Mouse (Mus musculus) kidney, embryonic 14.5 days (tissue): Measurements from ENCODE around the gene Fgf15. TPM values are rescaled to one million over a fixed set of nuclear protein-coding genes. Genes with fewer than 3 reads are reported as not detected.

ENCODE experiments used
- ATAC-seq: fragments of 200-750 bp; cut with Nextera tagmentation; 2 replicates; pipeline ENCODE4 v1.8.0; 2017; ENCODE audit warnings: moderate number of reproducible peaks, mild to moderate bottlenecking, moderate TSS enrichment, moderate library complexity; ENCODE audit not compliant: low FRiP score, low TSS enrichment
- H3K27ac ChIP-seq: fragments of 300-500 bp; sonication (generic); 2 replicates; pipeline ENCODE4 v1.5.1; 2014; ENCODE audit warnings: low read depth, mild to moderate bottlenecking, low read length, moderate library complexity, mixed read lengths
- H3K27me3 ChIP-seq: fragments of 300-500 bp; sonication (generic); 2 replicates; pipeline ENCODE4 v1.6.1; 2014; ENCODE audit warnings: mild to moderate bottlenecking, low read length; ENCODE audit not compliant: control insufficient read depth, insufficient read depth
- H3K36me3 ChIP-seq: fragments of 300-500 bp; sonication (generic); 2 replicates; pipeline ENCODE4 v1.6.1; 2014; ENCODE audit warnings: low read length, mixed read lengths; ENCODE audit not compliant: control insufficient read depth, insufficient read depth
- H3K4me1 ChIP-seq: fragments of 300-500 bp; sonication (generic); 2 replicates; pipeline ENCODE4 v1.6.1; 2014; ENCODE audit warnings: low read length, mixed read lengths; ENCODE audit not compliant: control insufficient read depth, insufficient read depth
- H3K4me2 ChIP-seq: fragments of 300-500 bp; sonication (generic); replicated peaks from 2 replicates; pipeline ENCODE4 v1.6.1; 2014; ENCODE audit warnings: low read depth, mild to moderate bottlenecking, low read length
- H3K4me3 ChIP-seq: fragments of 300-500 bp; sonication (generic); 2 replicates; pipeline ENCODE4 v1.5.1; 2014; ENCODE audit warnings: mild to moderate bottlenecking, low read length
- H3K9ac ChIP-seq: fragments of 300-500 bp; sonication (generic); 2 replicates; pipeline ENCODE4 v1.6.1; 2014; ENCODE audit warnings: low read depth, mild to moderate bottlenecking, low read length, moderate library complexity
- H3K9me3 ChIP-seq: fragments of 300-500 bp; sonication (generic); 2 replicates; pipeline ENCODE4 v1.6.1; 2016; ENCODE audit warnings: low read length; ENCODE audit not compliant: control insufficient read depth
- WGBS: fragments of 180-500 bp; shearing (Covaris S2); extraction: QIAGEN DNeasy Blood & Tissue Kit; methylation state at CpG from one replicate; pipeline ENCODE4 v1.1.7; 2014; 5-methylcytosine and 5-hydroxymethylcytosine counted together
- polyA plus RNA-seq: library from polyadenylated mRNA; unstranded; fragments of >200 nt; fragmentation: Nextera tagmentation; extraction: Ambion mirVana; gene quantifications from 2 replicates; pipeline ENCODE4 v1.2.1, GENCODE M21; 2014

Gene Fgf15
- polyA plus RNA-seq, 1 experiment from 2014 or later: 2.2 TPM

GRCm38 (mm10) chr7:144938661-144939343 is 42.5 kb downstream of the Fgf15 start:
- Histone ChIP-seq H3K27me3 (no peaks in the 10 kb centered on the region), H3K4me3 (peak overlapping the region; percentile 57), H3K27ac (peak overlapping the region; percentile 94), H3K9ac (peak overlapping the region; percentile 88), H3K4me1 (peaks cover 26% of the 10 kb centered on the region), H3K36me3 (peaks cover 35% of the 10 kb centered on the region), H3K9me3 (no peaks in the 10 kb centered on the region), H3K4me2 (peak overlapping the region; percentile 90)
- no peak for ATAC-seq
- under 1% methylated on average over 31 of the region's 32 CpGs for whole genome bisulfite sequencing

GRCm38 (mm10) chr7:144939344-144940002 is 43.1 kb downstream of the Fgf15 start, which contains the start of gene Ccnd1:
Gene Ccnd1, minus strand, starts transcription at chr7:144939925.
- Histone ChIP-seq H3K27me3 (no peaks in the 10 kb centered on the region), H3K4me2 (peak within 1 kb of the TSS; percentile 90), H3K36me3 (peaks cover 28% of the 10 kb centered on the region), H3K9ac (peak within 1 kb of the TSS; percentile 88), H3K27ac (peak within 1 kb of the TSS; percentile 94), H3K9me3 (no peaks in the 10 kb centered on the region), H3K4me3 (peak within 1 kb of the TSS; percentile 57), H3K4me1 (peaks cover 26% of the 10 kb centered on the region)
- 0% methylated on average over 40 of the region's 45 CpGs for WGBS
- ATAC-seq: peak; percentile 60

DNA sequence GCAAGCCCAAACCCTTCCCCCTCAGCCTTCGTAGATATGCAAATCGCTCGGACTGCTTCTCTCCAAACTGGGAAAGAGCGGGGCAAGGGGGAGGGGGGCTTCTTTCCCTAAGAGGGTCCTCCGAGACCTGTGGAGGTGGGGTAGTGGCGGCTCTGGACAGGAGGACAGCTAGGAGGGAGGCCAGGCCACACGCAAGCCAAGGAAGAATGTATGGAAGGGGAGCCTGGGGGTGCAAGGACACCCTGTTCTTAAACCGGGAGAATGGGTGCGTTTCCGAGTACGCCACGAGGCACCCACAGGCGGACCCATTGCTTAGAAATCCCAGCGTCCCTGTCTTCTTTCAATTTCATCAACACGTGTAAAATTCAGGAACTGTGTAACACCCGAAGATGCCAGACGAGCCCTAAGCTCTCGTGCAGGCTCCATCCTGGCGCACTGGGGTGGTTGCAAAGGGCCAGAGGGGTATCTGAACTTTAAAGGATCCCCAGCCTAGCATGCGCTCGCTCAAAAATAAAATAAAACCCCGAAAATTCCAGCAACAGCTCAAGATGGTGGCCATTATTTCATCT is 43.8 kb downstream of the Fgf15 start:
- under 1% methylated on average over 22 of the region's 22 CpGs for WGBS
- peak overlapping the region; percentile 57 for H3K4me3 ChIP-seq
- peak overlapping the region; percentile 88 for H3K9ac ChIP-seq
- H3K36me3 ChIP-seq: peaks cover 22% of the 10 kb centered on the region
- no peaks in the 10 kb centered on the region for H3K9me3 ChIP-seq
- H3K27me3 ChIP-seq: no peaks in the 10 kb centered on the region
- ATAC-seq: peak; percentile 28
- H3K4me2 ChIP-seq: peak overlapping the region; percentile 90
- H3K27ac ChIP-seq: peak overlapping the region; percentile 94
- peaks cover 28% of the 10 kb centered on the region for H3K4me1 ChIP-seq

DNA sequence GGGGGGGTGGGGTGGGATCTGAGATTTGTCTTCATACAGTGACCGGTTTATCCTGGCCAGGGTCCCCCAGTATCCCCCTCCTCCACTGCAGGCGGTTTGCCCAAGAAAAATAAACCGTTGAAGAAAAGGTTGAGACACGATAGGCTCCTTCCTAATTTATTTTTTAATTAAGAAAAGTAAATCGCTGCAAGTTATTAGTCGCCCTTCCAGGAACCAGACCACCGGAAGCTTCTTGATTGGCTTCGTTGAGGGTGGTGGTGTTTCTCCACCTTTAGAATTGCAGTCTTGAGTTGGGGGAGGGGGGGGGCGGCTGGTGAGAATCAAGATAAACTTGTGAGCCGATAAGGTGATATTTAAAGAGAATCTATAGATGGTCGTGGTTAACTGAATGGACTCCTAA is 44.3 kb downstream of the Fgf15 start:
- no peaks in the 10 kb centered on the region for H3K9me3 ChIP-seq
- H3K27ac ChIP-seq: peak overlapping the region; percentile 94
- no peaks in the 10 kb centered on the region for H3K27me3 ChIP-seq
- H3K36me3 ChIP-seq: peaks cover 17% of the 10 kb centered on the region
- WGBS: 1% methylated on average over 11 of the region's 11 CpGs
- peaks cover 29% of the 10 kb centered on the region for H3K4me1 ChIP-seq
- peak overlapping the region; percentile 57 for H3K4me3 ChIP-seq
- H3K9ac ChIP-seq: peak overlapping the region; percentile 88
- ATAC-seq: no peak
- H3K4me2 ChIP-seq: peak overlapping the region; percentile 90

GRCm38 (mm10) chr7:144941242-144941831 is 45.0 kb downstream of the Fgf15 start:
- peak overlapping the region; percentile 57 for H3K4me3 ChIP-seq
- no peaks in the 10 kb centered on the region for H3K27me3 ChIP-seq
- peaks cover 29% of the 10 kb centered on the region for H3K4me1 ChIP-seq
- peak overlapping the region; percentile 88 for H3K9ac ChIP-seq
- H3K4me2 ChIP-seq: peak overlapping the region; percentile 90
- H3K36me3 ChIP-seq: peaks cover 9% of the 10 kb centered on the region; the same call in 1 of the 2 replicates
- peak overlapping the region; percentile 94 for H3K27ac ChIP-seq
- ATAC-seq: peak; percentile 87
- WGBS: under 1% methylated on average over 39 of the region's 39 CpGs
- no peaks in the 10 kb centered on the region for H3K9me3 ChIP-seq

GRCm38 (mm10) chr7:144942071-144942743 is 45.9 kb downstream of the Fgf15 start:
- Histone ChIP-seq H3K9ac (peak overlapping the region; percentile 62), H3K27ac (peak overlapping the region; percentile 94), H3K36me3 (peaks cover under 1% of the 10 kb centered on the region; the same call in 1 of the 2 replicates), H3K4me3 (peak overlapping the region; percentile 57), H3K27me3 (no peaks in the 10 kb centered on the region), H3K4me2 (peak overlapping the region; percentile 90), H3K9me3 (no peaks in the 10 kb centered on the region), H3K4me1 (peaks cover 21% of the 10 kb centered on the region)
- ATAC-seq: 0 out of 2 replicates have a peak, but pooled peaks have one; percentile 2
- WGBS: under 1% methylated on average over 35 of the region's 35 CpGs

GRCm38 (mm10) chr7:144942744-144943135 is 46.4 kb downstream of the Fgf15 start:
- H3K4me1 ChIP-seq: peaks cover 21% of the 10 kb centered on the region
- H3K9me3 ChIP-seq: no peaks in the 10 kb centered on the region
- H3K9ac ChIP-seq: peak overlapping the region; percentile 62
- WGBS: 1% methylated on average over 20 of the region's 20 CpGs
- no peak for ATAC-seq
- H3K27ac ChIP-seq: peak overlapping the region; percentile 94
- H3K4me2 ChIP-seq: peak overlapping the region; percentile 90
- no peaks in the 10 kb centered on the region for H3K27me3 ChIP-seq
- H3K4me3 ChIP-seq: peak overlapping the region; percentile 57
- no peaks in the 10 kb centered on the region for H3K36me3 ChIP-seq

DNA sequence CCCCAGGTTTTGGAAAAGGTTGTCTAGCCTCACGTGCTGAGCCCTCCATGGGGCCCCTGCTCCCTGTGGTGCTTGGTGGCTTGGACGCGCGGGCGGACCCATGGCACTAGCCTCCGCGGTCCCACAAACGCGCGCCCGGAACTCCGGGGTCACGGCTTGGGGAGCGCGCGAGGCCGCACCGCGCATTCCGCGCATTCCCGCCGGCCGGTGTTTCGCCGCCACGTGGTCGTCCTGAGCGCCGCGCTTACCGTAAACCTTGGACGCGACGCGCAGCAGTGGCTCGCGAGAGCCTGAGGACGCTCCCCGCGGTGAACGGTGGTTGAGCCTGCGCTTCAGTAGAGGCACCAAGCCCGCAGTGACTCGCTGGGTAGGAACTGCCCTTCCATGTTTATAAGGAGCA is 46.9 kb downstream of the Fgf15 start:
- no peaks in the 10 kb centered on the region for H3K27me3 ChIP-seq
- peak overlapping the region; percentile 57 for H3K4me3 ChIP-seq
- no peaks in the 10 kb centered on the region for H3K36me3 ChIP-seq
- under 1% methylated on average over 45 of the region's 45 CpGs for WGBS
- H3K4me1 ChIP-seq: peaks cover 21% of the 10 kb centered on the region
- peak overlapping the region; percentile 90 for H3K4me2 ChIP-seq
- ATAC-seq: peak; percentile 16; the same call in 1 of the 2 replicates
- H3K27ac ChIP-seq: peak overlapping the region; percentile 94
- no peaks in the 10 kb centered on the region for H3K9me3 ChIP-seq
- H3K9ac ChIP-seq: peak overlapping the region; percentile 62
